Mouse (Mus musculus) cerebellum, adult 2 months (tissue): ENCODE measurements around the gene Rassf10.

ENCODE experiments used
- CTCF ChIP-seq: fragments of 200-500 bp; IDR thresholded peaks from 2 replicates; pipeline ENCODE4 v1.5.1; 2011; ENCODE audit warnings: low read depth, mild to moderate bottlenecking, control low read depth, low read length, moderate library complexity, borderline replicate concordance; ENCODE audit not compliant: insufficient read depth
- POLR2A ChIP-seq: fragments of 200-500 bp; IDR thresholded peaks from 2 replicates; pipeline ENCODE4 v1.6.1; 2011; ENCODE audit warnings: low read length, control low read depth, borderline replicate concordance; ENCODE audit not compliant: insufficient read depth

- no peak for TF ChIP-seq CTCF
- TF ChIP-seq POLR2A = no peak
These were observed 39.2 kb downstream of the Rassf10 start for GRCm38 (mm10) chr7:112992928-112993327.
